Mouse (Mus musculus) heart, adult 11 months (tissue): Measurements from ENCODE around the gene Pigo.

Experiments used
- DNase-seq: peaks from one replicate; pipeline ENCODE4 v3.0.0; 2022

Pigo gene

DNA sequence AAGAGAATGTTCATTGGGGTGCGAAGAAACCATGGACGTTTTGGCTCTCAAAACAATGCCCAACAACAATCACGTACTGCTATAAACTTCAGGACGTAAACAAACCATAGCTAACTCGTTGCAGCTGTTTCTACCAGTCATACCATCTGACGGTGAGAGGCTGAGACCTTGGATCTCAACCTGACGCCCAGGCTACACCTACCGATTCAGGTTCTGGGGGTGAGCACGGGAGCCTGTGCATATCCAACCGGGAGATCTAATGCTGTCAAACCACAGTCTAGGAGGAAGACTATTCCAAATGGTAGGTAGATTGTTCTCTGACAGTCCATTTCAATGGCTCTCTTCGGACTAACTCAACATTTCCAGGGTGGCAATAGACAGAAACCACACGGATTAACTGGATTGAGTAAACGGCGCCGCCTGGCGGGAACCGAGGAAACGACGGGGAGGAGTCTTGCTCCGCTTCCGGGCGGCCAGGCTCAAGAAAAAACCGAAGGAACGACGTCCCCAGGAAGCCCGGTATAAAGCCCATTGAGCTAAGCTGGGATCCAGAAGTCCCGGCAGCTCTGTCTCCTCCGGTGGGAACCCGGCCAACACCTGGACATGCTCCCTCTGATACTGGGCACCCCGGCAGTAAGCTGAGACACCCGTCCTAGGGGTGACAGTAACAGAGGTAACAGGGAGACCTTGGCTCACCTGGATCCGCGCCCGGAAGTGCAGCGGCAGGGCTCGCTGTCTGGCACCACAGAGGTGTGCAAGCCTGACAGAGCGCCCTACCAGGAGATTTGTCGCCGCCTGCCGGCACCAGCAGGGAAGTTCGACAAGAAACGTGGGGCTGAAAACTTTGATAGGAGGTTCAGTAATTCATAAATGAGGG, at the start of gene Pigo:
Gene Pigo, minus strand, starts transcription at position 736 of the 877 bp plus-strand sequence.
- DNase-seq: peak; percentile 99

GRCm38 (mm10) chr4:43074923-43075322, 49.3 kb upstream of the Pigo start:
- no peak for DNase-seq

DNA sequence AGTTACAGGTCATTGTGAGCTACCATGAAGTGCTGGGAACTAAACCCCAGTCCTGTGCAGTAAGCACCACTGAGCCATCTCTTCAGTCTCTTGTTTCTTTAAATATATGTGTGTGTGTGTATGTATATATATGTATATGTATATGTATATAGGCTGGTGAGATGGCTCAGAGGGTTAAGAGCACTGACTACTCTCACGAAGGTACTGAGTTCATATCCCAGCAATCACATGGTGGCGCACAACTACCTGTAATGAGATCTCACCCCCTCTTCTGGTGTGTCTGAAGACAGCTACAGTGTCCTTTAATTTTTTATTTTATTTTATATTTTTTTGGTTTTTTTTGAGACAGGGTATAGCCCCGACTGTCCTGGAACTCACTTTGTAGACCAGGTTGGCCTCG, 39.9 kb upstream of the Pigo start:
- no peak for DNase-seq

DNA sequence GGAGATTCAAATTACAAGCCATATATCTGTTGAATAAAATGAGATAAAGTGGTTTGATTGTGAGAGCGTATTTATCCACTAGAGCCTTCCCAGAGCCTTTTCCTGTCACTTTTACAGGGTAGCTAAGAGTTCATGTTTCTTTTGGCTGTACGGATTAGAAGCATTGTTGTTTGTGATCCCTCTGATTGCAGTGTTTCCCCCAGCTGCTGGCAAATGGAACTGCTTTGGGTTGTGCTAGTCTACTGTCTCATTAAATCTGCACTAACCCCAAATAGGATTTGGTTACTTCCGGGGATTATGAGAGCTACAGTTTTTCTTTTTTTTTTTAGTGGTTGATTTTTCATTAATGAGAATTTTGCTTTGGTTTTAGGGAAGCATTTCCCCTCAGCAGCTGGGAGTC, 34.7 kb upstream of the Pigo start:
- peak; percentile 92 for DNase-seq

DNA sequence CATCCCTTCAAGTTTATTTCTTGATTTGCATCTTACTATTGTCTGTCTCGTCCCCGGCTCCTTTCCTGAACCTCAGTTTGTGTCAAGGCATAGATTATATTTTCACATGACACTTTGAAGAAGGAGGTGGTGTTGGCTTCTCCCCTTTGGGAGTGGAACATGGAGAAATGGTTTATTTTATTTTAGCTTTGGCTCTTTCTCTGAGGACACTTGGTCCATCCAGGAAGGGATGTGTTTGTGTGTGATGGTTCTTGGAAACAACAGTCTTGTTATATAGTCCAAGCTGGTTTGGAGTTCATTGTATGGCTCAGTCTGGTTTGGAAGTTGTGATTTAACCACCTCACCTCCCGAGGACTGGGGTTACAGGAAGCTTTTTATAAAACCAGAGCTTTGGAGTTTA, 34.1 kb upstream of the Pigo start:
- DNase-seq: no peak

DNA sequence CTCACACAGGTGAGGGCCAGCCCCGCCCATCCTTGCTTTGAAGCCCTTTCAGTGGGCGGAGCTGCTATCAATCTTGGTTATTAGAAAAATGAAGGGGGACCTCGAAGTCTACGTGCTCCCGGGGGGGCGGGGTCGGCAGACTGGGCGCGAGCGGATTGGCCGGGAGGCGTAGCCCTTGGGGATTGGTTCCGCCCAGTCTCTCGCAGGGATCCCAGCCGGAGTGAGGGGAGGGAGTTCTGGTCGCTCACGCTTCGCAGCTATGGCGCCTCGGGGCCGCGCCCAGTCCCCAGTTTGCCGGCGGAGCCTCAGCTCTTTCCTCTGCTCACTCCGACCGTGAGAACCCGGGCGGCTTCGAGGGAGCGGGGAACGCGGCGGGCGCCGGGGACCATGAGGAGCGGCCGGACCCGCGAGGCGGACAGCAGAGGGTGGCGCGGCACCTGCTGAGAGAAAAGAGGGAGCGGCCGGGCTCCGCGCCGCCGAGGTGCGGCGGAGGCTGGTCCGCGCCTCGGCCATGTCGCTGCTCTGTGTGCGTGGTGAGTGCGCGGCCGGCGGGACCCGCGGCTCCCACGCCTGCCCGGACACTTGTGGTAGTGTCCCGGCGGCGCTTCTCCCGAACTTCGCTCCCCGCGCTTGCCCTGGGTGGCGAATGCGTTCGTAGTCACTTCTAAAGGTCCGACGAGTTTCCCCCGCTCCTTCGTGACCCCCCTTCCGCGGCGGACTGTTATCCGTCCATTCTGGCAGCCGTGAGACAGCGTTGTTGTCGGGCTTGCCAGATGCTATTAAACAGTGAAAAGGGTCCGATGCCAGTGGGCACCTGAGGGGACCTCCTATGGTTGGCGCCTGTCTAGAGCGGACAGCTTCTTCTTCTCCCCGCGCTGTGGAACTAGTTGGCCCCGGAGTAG, 33.4 kb upstream of the Pigo start, which contains the start of gene Unc13b:
Gene Unc13b, plus strand, starts transcription at position 201 of the 902 bp plus-strand sequence.
- peak; percentile 99 for DNase-seq

GRCm38 (mm10) chr4:43058392-43058752, 32.8 kb upstream of the Pigo start:
- no peak for DNase-seq

DNA sequence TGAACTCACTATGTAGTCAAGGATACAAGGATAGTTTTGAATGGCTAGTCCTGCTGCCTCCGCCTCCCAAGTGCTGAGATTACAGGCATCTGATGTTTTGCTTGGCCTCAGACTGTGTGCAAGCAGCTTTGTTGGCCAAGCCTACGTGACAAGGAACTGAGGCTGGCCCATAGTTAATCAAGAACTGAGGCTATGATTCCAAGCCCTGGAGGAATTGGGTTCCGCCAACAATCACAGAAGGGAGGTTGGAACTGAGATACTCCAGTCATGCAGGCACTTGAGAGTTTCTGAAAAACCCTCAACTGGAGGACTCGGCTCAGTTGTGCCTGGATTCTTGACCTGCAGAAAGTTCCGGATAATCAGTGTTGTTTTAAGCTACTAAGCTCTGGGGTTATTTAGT, 32.0 kb upstream of the Pigo start:
- DNase-seq: peak; percentile 96

- DNase-seq: peak; percentile 89
These were observed 27.0 kb upstream of the Pigo start for GRCm38 (mm10) chr4:43052627-43053026.

GRCm38 (mm10) chr4:43047231-43047630, 21.6 kb upstream of the Pigo start:
- DNase-seq: peak; percentile 97

- DNase-seq: peak; percentile 79
These were observed 21.0 kb upstream of the Pigo start for GRCm38 (mm10) chr4:43046607-43047006.

DNA sequence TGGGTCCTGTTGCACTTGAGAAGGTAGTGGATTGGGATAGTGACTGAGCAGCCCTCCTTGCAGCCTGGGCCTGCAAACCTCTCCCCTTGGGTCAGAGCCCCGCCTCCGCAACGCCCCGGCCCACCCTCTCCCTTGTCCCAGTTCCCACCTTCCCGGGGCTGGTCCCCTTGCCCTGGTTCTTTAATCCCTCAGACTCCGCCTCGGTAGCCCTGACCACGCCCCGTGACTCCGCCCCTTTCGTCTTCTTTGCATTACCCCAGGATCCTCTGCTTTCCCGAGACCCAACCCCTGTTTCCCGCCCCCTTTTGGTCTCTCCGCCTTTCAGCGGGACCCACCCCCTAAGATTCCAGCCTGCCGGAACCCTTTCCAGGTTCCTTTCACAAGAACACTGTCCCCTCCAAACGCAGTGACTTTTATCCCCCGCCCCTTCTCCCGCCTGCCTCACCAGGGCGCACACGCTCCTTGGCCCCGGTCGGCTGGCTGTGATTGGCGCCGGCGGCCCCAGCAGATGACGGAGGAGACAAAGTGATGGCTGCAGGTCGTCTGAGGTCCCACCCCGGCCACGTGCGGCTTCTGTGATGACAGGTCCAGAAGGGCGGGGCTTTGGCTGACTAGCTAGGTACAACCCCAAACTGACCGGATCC, 20.2 kb upstream of the Pigo start, which contains the start of gene Fam214b:
Gene Fam214b, minus strand, starts transcription at position 562 of the 644 bp plus-strand sequence.
- DNase-seq: peak; percentile 100

- no peak for DNase-seq
These were observed 19.7 kb upstream of the Pigo start for GRCm38 (mm10) chr4:43045285-43045658.

DNA sequence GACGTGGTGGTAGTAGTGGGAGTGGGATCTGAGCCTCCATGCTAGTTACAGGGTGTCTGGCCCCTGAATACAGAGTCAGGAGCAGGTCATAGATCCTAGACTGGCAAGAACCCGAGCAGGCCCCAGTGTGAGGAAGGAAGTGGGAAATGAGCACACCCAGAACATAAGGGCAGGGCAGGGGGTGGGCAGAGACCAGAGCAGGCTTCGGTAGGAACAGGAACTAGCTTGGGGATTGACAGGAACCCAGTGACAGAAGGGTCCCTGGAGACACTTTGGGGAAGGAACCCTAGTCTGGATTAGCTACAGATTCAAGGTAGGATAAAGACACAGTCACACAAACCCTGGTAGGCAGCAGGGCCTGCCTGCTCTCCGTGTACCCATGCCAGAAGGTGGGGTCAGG, 19.1 kb upstream of the Pigo start:
- peak; percentile 99 for DNase-seq

- DNase-seq: peak; percentile 99
These were observed 18.2 kb upstream of the Pigo start for GRCm38 (mm10) chr4:43043644-43044357.

DNA sequence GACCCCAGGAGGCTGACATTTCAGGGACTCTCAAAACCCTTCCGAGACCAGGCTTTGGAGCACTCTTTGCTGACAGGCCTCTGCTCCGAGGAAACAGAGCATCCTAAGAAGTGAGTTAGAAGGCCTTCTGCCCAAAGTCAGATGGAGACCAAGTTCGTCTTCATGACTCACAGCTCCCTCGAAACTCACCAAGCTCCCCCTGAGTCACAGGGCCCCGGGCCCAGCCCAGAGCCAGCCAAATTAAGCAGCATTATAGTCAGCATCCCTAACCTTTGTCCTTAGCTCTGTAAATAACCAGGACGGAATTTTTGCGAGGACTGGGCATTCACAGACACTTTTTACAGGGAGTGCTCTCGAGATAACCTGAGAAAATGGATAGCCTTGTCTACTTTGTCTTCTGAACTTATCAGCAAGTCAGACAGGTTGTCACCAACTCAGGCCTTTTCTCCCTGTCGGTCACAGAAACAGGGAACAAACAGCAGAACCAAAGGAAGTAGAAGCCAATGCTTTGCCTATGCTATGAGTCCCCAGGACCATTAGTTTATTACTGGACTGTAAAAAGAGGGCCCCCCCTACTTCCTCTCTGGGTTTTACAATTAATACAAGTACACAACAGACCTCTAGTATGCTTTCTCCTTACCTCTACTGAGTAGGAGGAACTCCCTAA, 15.4 kb upstream of the Pigo start:
- DNase-seq: peak; percentile 91

- DNase-seq: peak; percentile 100
These were observed 14.5 kb upstream of the Pigo start for GRCm38 (mm10) chr4:43040114-43040572.

DNA sequence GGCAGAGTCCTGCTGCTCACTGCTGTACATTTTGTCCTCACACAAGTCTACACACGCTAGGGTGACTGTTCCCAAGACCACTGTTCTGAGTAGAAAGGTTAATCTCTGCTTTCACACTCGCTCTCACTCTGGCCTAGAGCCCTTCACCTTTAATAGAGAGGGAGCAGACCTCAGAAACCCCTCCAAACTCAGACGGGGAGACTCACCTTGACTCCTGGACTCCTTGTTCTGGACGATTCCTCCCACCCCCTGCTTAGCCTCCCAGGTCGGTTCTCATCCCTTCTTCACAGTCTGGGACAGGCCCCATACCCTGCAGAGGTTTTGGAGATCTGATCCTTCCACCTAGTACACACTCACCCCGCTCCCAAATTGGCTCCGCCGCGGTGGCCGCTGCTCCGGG, 14.0 kb upstream of the Pigo start:
- DNase-seq: no peak

GRCm38 (mm10) chr4:43038567-43039495, 13.2 kb upstream of the Pigo start:
- peak; percentile 97 for DNase-seq

GRCm38 (mm10) chr4:43037860-43038566, 12.4 kb upstream of the Pigo start:
- peak; percentile 85 for DNase-seq
